Mouse (Mus musculus): ENCODE measurements at regions not wholly inside any gene's neighbourhood (a gene's known extent, or its start where the extent isn't known, plus 50 kb on each side); places are given as distances from the start of the nearest gene placed in this dataset.

DNA sequence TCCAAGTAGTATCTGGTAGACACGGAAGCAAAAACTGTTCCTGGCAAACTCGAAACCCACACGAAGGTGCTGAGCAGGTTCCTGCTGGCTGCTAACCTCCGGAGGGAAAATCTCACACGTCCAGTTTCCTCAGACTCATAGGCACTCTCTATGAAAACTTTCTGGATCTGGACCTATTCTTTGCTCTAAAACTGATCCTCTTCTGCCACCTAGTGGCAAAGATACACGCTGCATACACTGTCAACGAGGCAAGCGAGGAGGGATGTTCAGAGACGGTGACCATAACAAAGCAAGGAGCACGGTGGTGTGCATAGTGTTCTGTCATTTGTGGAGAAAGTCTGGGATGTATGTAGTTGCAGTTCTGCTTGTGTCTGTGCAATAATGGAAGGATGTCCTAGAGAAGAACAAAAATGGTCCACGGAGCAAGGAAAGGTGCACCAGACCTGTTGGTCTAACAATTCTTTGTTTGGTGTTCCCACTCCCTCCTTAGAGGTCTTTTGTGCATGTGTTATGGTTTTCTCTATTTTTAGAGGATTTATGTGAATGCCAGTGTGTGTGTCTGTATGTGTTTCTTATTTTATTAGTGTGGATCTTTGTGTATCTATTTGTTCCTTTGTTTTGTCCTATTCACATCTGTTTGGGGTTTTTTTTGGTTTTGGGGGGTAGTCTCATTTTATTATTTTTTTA is 57.0 kb upstream of the Siglech start:
- peak; percentile 66 for DNase-seq (ENCODE audit: extremely low spot score, low spot score)
